Mouse (Mus musculus) liver, embryonic 14 days (tissue): ENCODE data around the gene Lmx1a. TPM values are rescaled to one million over a fixed set of nuclear protein-coding genes. Genes with fewer than 3 reads are reported as not detected.

Experiments
- polyA plus RNA-seq: library from polyadenylated mRNA; depleted of rRNA; stranded (reverse); fragments of >200 nt; gene quantifications from 2 replicates; pipeline ENCODE4 v1.2.3, GENCODE M21; 2012; rRNA removed

Gene Lmx1a
- polyA plus RNA-seq: 0.07 and 0.08 TPM in 2 replicates

GRCm38 (mm10) chr1:167689232-167689261 lies at the start of gene Lmx1a:
Lmx1a (plus strand) TSS chr1:167689237.

Other genes with a start within 250 kb of the Lmx1a start
- not detected in 2 replicates for gene Lrrc52, start 222.5 kb upstream of the Lmx1a start, polyA plus RNA-seq
- gene Rxrg, start 90.9 kb upstream of the Lmx1a start, polyA plus RNA-seq: 0.05 and 0.25 TPM in 2 replicates